Mouse (Mus musculus): ENCODE measurements at regions not wholly inside any gene's neighbourhood (a gene's known extent, or its start where the extent isn't known, plus 50 kb on each side); places are given as distances from the start of the nearest gene placed in this dataset.

DNA sequence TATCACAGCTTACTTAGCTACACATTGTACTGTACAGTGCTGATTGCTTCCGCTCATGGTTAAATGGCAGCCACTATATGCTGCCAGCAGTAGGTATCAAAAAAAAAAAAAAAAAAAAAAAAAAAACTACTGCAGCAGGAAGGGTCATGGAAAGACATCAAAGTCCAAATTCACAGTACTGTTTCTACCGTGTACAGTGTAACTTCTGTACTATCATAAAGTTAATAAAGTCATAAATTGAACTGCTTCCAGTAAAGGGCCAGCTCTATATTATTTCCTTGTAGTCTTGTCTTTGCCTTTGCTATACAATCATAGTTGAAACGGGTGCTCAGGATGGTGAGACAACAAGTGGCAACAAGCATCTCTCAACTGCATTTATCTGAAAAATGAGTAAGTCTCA is 552.6 kb upstream of the Mpdz start:
- no peak for TF ChIP-seq CTCF (IDR thresholded peaks at IDR 0.05)
- Histone ChIP-seq H3K27ac (no peak overlapping the region), H3K4me3 (no peak overlapping the region)
- intact Hi-C loops (cut with DNase I), result no loop called here
- no peak for DNase-seq (ENCODE audit: extremely low spot score in 1 of 2, low spot score in 2 of 2)

- no peak for TF ChIP-seq CTCF (IDR thresholded peaks at IDR 0.05)
- Histone ChIP-seq H3K4me3 (no peak overlapping the region), H3K27ac (no peak overlapping the region)
- DNase-seq (ENCODE audit: extremely low spot score in 1 of 2, low spot score in 2 of 2), result no peak
- intact Hi-C loops (cut with DNase I), result no loop called here
Observed at GRCm38 (mm10) chr4:81988796-81989195, 546.2 kb upstream of the Mpdz start.

- intact Hi-C loops (cut with DNase I), result no loop called here
- Histone ChIP-seq H3K27ac (no peak overlapping the region), H3K4me3 (no peak overlapping the region)
- DNase-seq (ENCODE audit: extremely low spot score in 1 of 2, low spot score in 2 of 2), result no peak
- no peak for TF ChIP-seq CTCF (IDR thresholded peaks at IDR 0.05)
Observed at GRCm38 (mm10) chr4:81986616-81987015, 544.0 kb upstream of the Mpdz start.

- Histone ChIP-seq H3K27ac (no peak overlapping the region), H3K4me3 (no peak overlapping the region)
- no peak for TF ChIP-seq CTCF (IDR thresholded peaks at IDR 0.05)
- no peak for DNase-seq (ENCODE audit: extremely low spot score in 1 of 2, low spot score in 2 of 2)
- intact Hi-C loops (cut with DNase I), result no loop called here
Observed at GRCm38 (mm10) chr4:81981811-81982210, 539.2 kb upstream of the Mpdz start.

GRCm38 (mm10) chr4:81970472-81970871 is 527.9 kb upstream of the Mpdz start:
- Histone ChIP-seq H3K4me3 (no peak overlapping the region), H3K27ac (no peak overlapping the region)
- TF ChIP-seq CTCF (IDR thresholded peaks at IDR 0.05), result no peak
- intact Hi-C loops (cut with DNase I), result no loop called here
- DNase-seq (ENCODE audit: extremely low spot score in 1 of 2, low spot score in 2 of 2), result no peak

- H3K4me3 ChIP-seq, result no peak overlapping the region
- intact Hi-C loops (cut with DNase I), result no loop called here
- DNase-seq (ENCODE audit: extremely low spot score in 1 of 2, low spot score in 2 of 2), result no peak
- TF ChIP-seq CTCF (IDR thresholded peaks at IDR 0.05), result no peak
- H3K27ac ChIP-seq, result no peak overlapping the region
Observed at GRCm38 (mm10) chr4:81969621-81970115, 527.1 kb upstream of the Mpdz start.

DNA sequence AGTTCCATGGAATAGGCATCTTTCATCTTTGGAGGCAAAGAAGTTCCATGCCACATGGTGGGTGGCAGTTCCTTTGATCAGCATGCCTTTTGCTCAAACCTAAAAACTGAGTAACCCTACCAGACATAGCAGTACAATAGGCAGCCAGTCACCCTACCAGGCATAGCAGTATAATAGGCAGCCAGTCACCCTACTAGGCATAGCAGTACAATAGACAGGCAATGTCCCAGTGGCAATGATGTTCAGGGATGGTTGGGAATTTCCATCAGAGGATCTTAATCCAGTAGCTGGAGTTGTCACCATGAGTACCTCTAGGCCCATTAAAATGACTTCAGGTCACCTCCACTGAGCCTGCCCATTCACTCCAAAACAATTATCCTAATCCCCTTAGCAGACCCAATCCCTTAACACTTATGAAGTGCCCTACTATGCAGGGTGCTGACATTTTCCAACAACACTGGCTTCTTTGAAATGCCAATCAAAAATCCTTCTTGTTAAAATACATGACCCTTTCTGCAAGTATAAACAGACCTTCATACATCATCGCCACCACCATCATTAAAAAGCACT is 523.5 kb upstream of the Mpdz start:
- DNase-seq (ENCODE audit: extremely low spot score in 1 of 2, low spot score in 2 of 2), result no peak
- Histone ChIP-seq H3K4me3 (no peak overlapping the region), H3K27ac (no peak overlapping the region)
- TF ChIP-seq CTCF (IDR thresholded peaks at IDR 0.05), result no peak
- intact Hi-C loops (cut with DNase I), result no loop called here

GRCm38 (mm10) chr4:81963112-81963511 is 520.5 kb upstream of the Mpdz start:
- no peak overlapping the region for H3K27ac ChIP-seq
- no peak for TF ChIP-seq CTCF (IDR thresholded peaks at IDR 0.05)
- intact Hi-C loops (cut with DNase I), result no loop called here
- DNase-seq (ENCODE audit: extremely low spot score in 1 of 2, low spot score in 2 of 2), result no peak
- H3K4me3 ChIP-seq, result no peak overlapping the region

- intact Hi-C loops (cut with DNase I), result no loop called here
- DNase-seq (ENCODE audit: extremely low spot score in 1 of 2, low spot score in 2 of 2), result no peak
- no peak overlapping the region for H3K27ac ChIP-seq
- TF ChIP-seq CTCF (IDR thresholded peaks at IDR 0.05), result no peak
- H3K4me3 ChIP-seq, result no peak overlapping the region
Observed at GRCm38 (mm10) chr4:81962586-81962985, 520.0 kb upstream of the Mpdz start.

DNA sequence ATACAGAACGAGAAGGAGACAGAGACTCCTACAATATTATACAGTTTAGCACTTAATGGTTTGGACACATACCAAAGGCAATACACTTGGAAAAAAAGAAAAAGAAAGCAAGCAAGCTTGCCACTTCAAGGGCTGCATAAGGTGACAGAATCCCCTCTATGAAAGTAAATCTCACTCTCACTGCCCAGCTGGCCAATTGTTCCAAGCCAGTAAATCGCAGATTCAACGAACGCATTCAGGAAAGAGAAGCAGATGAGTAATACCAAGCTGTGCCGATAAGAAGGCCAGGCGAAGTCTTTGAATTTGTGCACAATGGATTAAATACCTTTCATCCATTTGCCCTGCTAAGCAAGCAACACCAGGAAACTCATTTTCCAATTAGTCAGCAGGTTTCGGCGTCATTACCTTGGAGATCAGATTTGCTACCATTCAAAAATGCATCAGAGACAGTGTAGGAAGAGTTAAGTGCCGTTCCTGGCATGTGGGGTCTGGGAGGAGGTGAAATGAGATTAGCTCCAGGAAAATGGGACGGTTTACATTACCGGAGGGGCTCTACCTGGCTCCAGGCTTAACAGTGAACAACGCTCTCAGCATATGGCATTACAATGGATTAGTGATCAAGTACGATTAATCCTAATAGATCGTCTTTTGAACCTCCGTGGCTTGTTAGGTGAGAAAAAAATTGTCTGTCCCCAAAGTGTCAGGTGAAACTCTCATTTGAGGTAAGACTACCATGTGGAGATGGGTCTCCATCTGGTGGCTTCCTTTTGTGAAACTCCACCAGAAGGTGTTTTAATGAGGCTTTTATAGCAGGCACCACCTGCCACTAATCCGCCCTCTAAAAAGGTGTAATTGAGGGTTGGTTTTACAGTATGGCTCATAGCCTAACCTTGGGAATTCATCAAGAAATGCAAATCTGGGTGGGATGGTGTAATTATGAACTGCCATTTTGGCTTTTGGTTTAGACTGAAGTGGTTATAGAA is 518.2 kb upstream of the Mpdz start:
- DNase-seq (ENCODE audit: extremely low spot score in 1 of 2, low spot score in 2 of 2), result no peak
- Histone ChIP-seq H3K27ac (no peak overlapping the region), H3K4me3 (no peak overlapping the region)
- intact Hi-C loops (cut with DNase I), result no loop called here
- TF ChIP-seq CTCF (IDR thresholded peaks at IDR 0.05), result no peak

DNA sequence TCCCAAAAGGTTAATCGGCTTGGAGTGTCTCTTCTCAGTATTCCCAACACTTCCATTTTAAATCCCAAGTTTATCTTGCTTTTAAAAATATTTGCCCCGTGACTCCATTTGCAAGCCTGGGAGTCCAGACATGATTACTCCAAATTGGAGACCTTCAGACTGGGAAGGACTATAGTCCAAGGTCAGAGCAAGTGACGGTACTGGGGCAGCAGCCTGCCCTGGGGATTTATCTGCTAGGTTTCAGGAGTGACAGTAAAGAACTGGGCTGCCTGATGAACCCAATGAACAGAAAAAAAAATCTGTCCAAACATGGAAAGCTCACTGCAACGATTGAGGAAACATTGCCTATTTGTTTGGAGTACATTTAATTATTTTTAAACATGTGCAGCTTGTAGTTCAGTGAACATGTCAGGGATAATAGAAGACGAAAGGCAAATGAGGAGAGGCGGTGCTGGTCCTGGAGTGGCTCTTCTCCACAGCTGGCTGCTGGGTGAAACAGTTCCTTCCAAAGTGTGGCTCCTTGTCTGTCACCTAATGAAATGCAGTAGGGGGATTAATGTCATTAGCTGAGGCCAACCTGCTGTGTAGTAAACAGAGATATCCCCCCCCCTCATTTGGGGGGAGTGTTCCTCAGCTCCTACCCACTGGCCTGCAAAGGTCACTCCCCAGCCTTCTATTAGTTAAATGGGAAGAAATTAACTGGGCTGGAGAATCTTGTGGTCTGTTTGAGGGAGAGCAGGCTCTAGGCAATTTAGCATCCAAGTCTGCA is 514.5 kb upstream of the Mpdz start:
- Histone ChIP-seq H3K27ac (no peak overlapping the region), H3K4me3 (no peak overlapping the region)
- intact Hi-C loops (cut with DNase I), result no loop called here
- no peak for TF ChIP-seq CTCF (IDR thresholded peaks at IDR 0.05)
- DNase-seq (ENCODE audit: extremely low spot score in 1 of 2, low spot score in 2 of 2), result no peak

GRCm38 (mm10) chr4:81953023-81953422 is 510.4 kb upstream of the Mpdz start:
- DNase-seq (ENCODE audit: extremely low spot score in 1 of 2, low spot score in 2 of 2), result no peak
- intact Hi-C loops (cut with DNase I), result no loop called here
- no peak overlapping the region for H3K27ac ChIP-seq
- TF ChIP-seq CTCF (IDR thresholded peaks at IDR 0.05), result no peak
- no peak overlapping the region for H3K4me3 ChIP-seq

Measured in left cerebral cortex, adult 2 months (tissue).